Mouse (Mus musculus): ENCODE data around the gene Trim66.

GRCm38 (mm10) chr7:109527536-109527935, 19.6 kb upstream of the Trim66 start:
- no peak for TF ChIP-seq CTCF (IDR thresholded peaks at IDR 0.05; ENCODE audit: extremely low read depth, insufficient read depth, low read length)
- no peak for TF ChIP-seq POLR2A (IDR thresholded peaks at IDR 0.05; ENCODE audit: extremely low read depth, insufficient read depth, low read length)
